In the genomic region with DNA sequence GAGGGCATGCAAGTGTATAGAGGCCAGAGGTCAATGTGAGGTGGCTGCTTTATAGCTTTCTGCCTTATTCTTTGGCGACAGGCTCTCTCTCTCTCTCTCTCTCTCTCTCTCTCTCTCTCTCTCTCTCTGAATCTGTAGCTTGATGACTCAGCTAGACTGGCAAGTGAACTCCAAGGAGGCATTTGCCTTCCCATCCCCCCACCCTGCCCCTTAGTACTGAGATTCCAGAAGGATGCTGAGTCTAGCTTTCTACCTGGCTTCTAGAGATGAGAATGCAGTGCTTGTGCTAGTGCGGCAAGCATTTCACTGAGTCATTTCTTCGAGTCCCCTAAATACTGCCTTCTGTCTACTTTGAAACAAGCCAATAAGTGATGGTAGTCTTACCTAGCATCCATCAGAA, we compare ENCODE assay signal across 25 mouse cellular contexts. TPM values are rescaled to one million over a fixed set of nuclear protein-coding genes. Genes with fewer than 3 reads are reported as not detected.
DNase-seq lines count a peak whose midpoint lies in the region; TF ChIP-seq lines count a peak whose summit lies in the region.
"Had no signal": no experiment of that assay in that cellular context is flagged by ENCODE, and none has a peak within 500 bp of the region (broad histone marks: within the 10 kb centered on the region; RNA-seq: fewer than 3 reads in every experiment).

No protein-coding gene starts in this region.

- 70% methylated on average over 3 of the region's 3 CpGs for WGBS in heart, adult 2 months

- H3K27me3 ChIP-seq in heart, adult 2 months (ENCODE audit: control insufficient read depth, insufficient read depth, low read length) = no peaks in the 10 kb centered on the region
- H3K27me3 ChIP-seq: CH12.LX; embryonic facial prominence, embryonic 13.5 days; embryonic facial prominence, embryonic 15.5 days; forebrain, embryonic 12.5 days; Patski had no signal

- no peak for TF ChIP-seq CTCF in heart, adult 2 months (IDR thresholded peaks at IDR 0.05)

- H3K9ac ChIP-seq in heart, adult 2 months (ENCODE audit: low read depth, low read length) = no peak overlapping the region
- H3K9ac ChIP-seq: embryonic facial prominence, embryonic 13.5 days; embryonic facial prominence, embryonic 15.5 days; forebrain, embryonic 12.5 days had no signal

- no peak for TF ChIP-seq POLR2A in heart, adult 2 months (IDR thresholded peaks at IDR 0.05; ENCODE audit: insufficient read depth, low read depth, low read length)

- DNase-seq in heart, adult 2 months = no peak
- DNase-seq in heart, adult 9 months (ENCODE audit: low spot score in 2 of 2) = no peak
- DNase-seq in Muller cell, postnatal 12 days (ENCODE audit: inconsistent ontology term) = peak; percentile 70
- no peak for DNase-seq in frontal cortex, postnatal 36 days (ENCODE audit: low spot score in 2 of 2)
- no peak for DNase-seq in thymus, postnatal 10 days (ENCODE audit: low spot score in 2 of 2)
- DNase-seq: adrenal gland, adult 8-10 months; adrenal gland, postnatal 14 days; adrenal gland, postnatal 36 days; B cell, adult 2 months; cerebellum, adult 11 months; cerebellum, adult 18-20 months; cerebellum, adult 8-10 months; cerebellum, adult 9-11 months; cerebellum, postnatal 14 days; cerebellum, postnatal 36 days; embryo, embryonic 11 days had no signal

- H3K4me3 ChIP-seq in heart, adult 2 months = no peak overlapping the region
- no peak overlapping the region for H3K4me3 ChIP-seq in brown adipose tissue, adult 24 weeks (ENCODE audit: insufficient read depth, low read depth, low read length)
- H3K4me3 ChIP-seq: embryonic facial prominence, embryonic 13.5 days; embryonic facial prominence, embryonic 15.5 days; erythroblast, embryonic 14.5 days; forebrain, embryonic 10.5 days; forebrain, embryonic 12.5 days had no signal

- intact Hi-C loops in heart, adult 2 months (cut with DNase I) = no loop called here

- peaks cover 63% of the 10 kb centered on the region for H3K36me3 ChIP-seq in heart, adult 2 months (ENCODE audit: control insufficient read depth, insufficient read depth, low read length)
- H3K36me3 ChIP-seq: embryonic facial prominence, embryonic 13.5 days; embryonic facial prominence, embryonic 15.5 days; forebrain, embryonic 10.5 days; forebrain, embryonic 12.5 days; G1E had no signal

- no peaks in the 10 kb centered on the region for H3K79me2 ChIP-seq in heart, adult 2 months (replicated peaks; ENCODE audit: control insufficient read depth, insufficient read depth, low read length)

- H3K27ac ChIP-seq in heart, adult 2 months = peak overlapping the region; percentile 17; the same call in 1 of the 2 replicates
- H3K27ac ChIP-seq in brown adipose tissue, adult 24 weeks (replicated peaks; ENCODE audit: low read depth, low read length) = peak overlapping the region; percentile 71
- H3K27ac ChIP-seq: embryonic facial prominence, embryonic 13.5 days; embryonic facial prominence, embryonic 15.5 days; forebrain, embryonic 10.5 days; forebrain, embryonic 12.5 days had no signal

- TF ChIP-seq EP300 in heart, adult 2 months (IDR thresholded peaks at IDR 0.05; ENCODE audit: insufficient read depth, low read depth, low read length) = no peak

- peaks cover 6% of the 10 kb centered on the region for H3K4me1 ChIP-seq in heart, adult 2 months (ENCODE audit: control insufficient read depth, insufficient read depth, low read length)
- peaks cover 21% of the 10 kb centered on the region; the same call in 1 of the 2 replicates for H3K4me1 ChIP-seq in brown adipose tissue, adult 24 weeks (ENCODE audit: control insufficient read depth, insufficient read depth, insufficient read length, low read length)
- H3K4me1 ChIP-seq: embryonic facial prominence, embryonic 13.5 days; embryonic facial prominence, embryonic 15.5 days; forebrain, embryonic 10.5 days; forebrain, embryonic 12.5 days had no signal

RNA-seq across cellular contexts. Expression of a gene that starts 21.7 kb away (rescaled TPM):
- 10 to 100 TPM; 70.7 to 78.2 TPM for total RNA-seq in heart, adult 2 months (2021)
- 38.3 and 73.9 TPM in 2 replicates for polyA plus RNA-seq in heart, adult 2 months (2012; rRNA removed)
- 22.0 and 39.9 TPM in 2 replicates for polyA plus RNA-seq in brown adipose tissue, adult 24 weeks (2012; ENCODE audit: insufficient read depth, insufficient read length, missing spikeins)
- total RNA-seq: CH12.LX had no signal
- polyA plus RNA-seq: G1E, Patski had no signal
